Mouse (Mus musculus): Measurements from ENCODE around the gene Fam13c. TPM values are rescaled to one million over a fixed set of nuclear protein-coding genes. Genes with fewer than 3 reads are reported as not detected.
A peak's percentile ranks its signal among the peaks of the same experiment; 100 is the strongest.

The Fam13c gene
- total RNA-seq, 1 experiment from 2014 or later = 16.9 TPM

DNA sequence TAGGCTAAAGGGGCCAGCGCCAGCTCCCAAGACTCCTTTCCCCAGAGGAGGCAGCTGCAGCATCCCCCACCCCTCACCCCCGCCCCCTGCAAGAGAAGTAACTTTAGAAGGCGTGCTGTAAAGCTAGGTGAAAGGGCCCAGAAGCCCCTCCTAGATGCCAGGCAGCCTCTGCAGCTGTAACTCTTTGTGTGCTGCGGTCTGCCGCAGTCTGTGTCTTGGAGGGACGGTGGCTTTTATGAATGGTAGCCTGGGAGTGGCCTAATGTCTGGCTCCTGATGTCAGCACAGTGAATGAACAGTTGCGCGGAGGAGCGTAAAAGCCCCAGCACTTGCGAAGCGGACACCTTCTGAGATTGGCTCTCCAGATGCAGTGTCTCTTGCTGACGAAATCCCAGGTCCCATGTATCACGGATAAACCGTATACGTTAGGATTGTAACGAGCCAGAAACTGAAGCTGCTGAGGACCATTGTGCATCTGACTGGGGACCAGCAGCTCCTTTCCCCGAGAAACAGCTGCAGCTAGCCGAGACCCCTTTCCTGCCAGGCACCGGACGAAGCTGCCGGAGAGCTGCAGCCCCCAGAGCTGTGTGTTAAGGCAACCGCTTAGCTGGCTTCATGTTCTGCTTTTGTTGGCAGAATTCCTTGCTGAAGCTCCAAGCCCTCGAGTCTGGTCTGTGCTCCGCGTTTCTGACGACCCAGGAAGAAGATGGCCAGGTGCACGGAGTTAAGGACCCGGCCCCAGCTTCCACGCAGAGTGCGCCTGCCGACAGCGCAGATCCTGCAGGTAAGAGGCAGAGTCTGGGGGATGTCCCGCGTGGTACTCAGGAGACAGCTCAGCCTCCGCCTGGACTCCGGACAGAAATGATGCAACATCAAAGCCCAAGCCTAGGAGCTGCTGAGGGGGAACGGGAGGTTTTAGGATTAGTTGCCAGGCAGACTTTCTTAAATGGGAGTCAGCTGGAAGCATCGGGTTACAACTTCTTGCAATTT lies 80.2 kb downstream of the Fam13c start:
- no peak for DNase-seq

DNA sequence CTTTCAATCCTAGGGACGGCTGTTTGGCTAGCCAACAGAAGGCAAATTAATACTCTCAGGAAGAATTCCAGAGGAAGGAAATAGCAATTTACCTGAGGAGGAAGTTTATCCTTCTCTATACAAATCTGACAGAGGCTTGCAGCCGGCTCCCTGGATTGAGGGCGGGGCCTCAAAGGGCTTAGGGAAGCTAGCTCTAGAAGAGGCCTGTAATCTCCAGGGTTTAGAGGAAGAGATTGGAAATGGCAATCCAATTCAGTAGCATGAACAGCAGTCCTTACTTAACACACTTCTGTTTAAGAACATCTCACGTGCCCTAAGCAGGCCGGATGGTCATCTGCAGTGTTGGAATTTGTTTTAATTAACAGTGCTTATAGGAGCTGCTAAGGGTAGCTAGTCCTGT lies 81.1 kb downstream of the Fam13c start:
- DNase-seq = no peak

DNA sequence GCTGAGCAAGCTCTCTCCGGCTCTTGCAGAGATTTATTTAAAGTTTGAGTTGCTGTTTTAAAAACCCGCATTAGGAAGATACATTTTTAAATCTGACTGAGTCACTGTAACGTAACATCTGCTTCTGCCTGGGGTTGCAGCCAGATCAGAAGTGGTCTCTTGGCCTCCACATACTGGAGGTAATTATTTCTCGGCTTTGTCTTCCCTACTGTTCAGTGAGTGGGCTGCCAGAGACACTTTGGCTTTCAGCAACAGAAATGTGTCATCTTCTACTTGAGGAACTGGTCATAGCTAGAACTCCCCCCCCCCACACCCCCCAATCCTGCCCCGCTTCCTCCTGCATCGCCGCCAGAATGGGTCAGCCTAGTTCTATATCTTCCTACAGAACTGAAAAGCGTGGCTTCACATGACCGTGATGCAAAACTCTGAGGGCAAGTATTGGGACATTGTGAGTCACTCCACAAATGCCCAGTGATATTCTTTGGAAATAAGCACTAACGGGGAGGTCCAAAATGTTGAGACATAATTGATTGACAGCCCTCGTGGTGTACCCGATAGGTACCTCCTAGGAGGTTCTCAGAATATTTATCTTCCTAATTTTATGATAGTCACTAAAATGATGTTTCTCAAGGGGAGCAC lies 90.0 kb downstream of the Fam13c start:
- DNase-seq = no peak

DNA sequence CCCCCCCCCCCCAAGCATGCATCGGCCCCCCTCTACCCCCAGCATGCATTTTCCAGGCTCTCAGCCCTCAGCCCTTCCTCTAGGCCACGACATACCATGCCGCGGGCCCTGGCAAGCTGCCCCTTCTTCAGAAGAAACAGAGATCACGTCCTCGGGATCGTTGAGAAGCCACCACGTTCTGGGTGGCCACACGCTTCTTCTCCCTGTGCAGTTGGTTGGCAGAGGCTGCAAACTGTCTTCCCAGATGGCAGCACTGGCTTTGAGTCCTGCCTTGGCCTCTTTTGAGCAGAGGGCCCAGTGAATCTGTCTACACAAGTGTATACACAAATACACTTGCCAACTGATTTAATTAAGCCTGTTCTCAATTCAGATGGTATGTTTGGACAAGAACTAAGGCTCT lies 92.0 kb downstream of the Fam13c start:
- DNase-seq = no peak

DNA sequence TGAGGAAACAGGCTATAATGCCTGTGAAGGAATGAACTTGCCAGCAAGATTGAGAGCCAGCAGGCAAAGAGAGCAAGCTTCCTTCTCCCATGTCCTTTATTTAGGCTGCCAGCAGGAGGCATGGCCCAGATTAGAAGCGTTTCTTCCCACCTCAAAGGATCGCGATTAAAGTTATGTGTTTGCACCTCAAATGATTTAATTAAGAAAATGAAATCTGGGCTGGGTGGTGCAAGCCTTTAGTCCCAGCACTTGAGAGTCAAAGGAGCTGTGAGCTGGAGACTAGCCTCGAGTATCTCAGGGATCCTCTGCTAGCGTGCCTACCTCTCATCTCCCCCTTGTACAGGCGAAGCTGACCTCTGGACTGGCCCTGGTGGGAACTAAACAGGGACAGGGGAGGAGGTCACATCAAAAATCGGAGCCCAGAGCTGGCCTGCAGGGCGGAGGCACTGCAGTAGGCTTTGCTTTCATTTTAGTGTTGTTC lies 93.1 kb downstream of the Fam13c start:
- DNase-seq = no peak

DNA sequence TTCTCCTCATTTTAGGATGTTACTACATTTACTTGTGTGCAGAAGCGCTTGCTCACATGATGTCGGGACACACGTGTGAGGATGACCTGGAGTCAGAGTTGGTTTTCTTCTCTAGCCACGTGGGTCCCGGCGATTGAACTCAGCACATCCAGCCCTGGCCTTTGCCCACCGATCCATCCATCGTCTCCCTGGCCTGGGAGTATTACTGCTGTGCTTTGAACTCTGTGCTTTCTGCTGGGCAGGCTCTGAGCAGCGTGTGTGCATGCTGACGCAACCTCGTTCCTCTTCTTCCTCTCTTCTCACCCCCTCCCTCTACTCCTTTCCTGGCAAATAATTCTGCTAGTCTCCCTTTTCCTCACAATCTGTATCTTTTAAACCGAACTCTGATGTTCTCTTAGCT lies 93.7 kb downstream of the Fam13c start:
- DNase-seq = no peak

DNA sequence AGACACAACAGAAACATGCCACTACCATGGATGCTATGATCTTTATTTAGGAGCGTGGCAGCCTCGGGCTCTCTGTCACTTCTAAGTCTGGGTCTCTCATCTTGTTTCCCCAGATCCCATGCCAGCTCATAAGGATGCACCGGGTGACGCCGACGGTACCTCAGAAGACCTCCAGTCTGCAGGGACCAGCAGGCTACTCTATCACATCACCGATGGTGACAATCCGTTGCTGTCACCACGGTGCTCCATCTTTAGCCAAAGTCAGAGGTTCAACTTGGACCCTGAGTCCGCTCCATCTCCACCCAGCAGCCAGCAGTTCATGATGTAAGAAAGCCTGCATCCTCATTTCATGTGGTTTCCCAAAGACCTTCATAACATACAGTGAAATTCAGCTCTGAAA lies 94.3 kb downstream of the Fam13c start:
- DNase-seq = no peak

DNA sequence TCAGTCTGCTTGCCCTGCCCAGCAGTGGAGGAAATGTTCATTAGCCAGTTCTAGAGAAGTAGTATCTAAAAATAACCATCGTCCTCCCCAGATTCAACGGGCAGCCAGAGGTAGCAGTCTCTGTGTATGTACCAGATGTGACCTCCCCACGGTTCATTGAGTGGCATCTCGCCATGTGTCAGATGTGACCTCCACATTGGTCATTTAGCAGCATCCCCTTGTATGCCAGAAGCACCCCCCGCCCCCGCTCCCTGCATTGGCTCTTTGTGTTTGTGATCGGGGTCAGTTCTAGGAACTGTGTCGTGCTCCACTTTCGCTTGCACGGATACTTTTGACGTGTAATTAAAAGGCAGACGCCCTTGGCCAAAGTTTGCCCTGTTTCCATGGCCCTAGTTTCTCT lies 95.1 kb downstream of the Fam13c start:
- no peak for DNase-seq

DNA sequence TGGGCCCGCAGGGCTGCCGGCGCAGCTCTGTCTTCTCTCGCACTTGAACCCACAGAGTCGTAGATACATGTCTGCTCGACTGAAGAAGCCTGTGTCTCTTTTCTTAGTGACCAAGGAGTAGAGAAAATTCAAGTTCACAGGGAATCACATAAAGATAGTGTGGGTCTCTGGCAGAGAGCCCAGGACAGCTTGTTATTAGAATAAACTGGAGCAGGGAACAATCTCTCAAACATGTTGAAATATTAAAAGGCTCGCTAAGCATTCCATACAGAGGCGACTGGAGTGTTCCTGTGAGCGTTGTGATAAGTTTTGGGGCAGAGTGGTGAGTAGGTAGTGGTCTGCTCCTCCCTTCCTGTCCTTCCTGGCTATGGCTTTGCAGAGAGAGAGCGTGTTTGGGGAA lies 97.4 kb downstream of the Fam13c start:
- DNase-seq = no peak

DNA sequence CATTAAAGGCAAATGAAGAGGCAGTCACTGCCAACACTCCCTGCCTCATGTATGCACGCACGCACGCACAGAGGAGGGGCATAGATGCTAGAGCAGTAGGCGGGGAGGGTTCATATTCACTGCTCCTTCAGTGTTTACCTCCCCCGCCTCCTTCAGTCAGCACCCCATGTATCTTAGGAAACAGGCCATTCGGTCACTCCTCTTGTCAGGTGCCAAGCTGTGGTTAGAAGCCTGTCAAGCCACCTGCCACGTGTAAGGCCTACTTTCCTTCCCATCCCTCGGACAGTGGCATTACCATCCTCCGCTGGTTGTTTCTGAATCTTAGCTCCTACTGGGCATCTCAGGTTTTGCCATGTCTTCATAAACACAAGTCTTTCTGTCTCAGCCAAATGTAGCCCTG lies 99.0 kb downstream of the Fam13c start:
- DNase-seq = no peak

DNA sequence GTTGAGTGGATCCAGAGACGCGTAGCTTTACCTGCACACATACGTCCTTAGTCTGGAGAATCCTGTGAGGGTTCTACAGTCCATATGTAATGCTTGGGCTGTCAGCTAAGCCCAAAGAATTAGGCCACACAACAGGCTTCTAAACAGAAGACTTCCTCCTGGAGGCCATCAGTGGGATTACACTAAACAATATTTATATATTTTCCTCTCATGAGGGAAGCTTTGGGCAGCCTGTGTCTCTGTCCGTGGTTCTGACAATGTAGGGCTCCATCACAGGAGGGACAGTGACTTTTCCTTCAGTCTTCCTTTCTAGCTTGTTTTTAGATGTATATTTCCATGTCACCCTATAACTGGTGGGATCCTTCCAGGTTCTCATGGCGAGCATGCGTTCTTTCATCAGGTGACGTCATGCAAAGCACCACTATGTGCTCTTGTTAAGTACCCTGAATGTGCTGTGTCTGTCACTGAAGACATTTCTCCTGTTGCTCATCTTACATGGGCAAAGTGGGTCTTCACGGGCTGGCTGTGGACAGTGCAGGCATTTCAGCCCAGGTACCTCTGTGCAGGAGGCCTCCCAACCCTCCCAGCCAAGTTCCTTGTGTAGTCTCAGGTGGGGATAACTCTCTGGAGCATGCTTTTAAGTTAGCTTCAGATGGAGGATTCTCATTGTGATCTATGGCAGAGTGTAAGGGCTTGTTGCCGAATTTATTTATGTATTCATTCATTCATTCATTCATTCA lies 100.3 kb downstream of the Fam13c start:
- DNase-seq = no peak

DNA sequence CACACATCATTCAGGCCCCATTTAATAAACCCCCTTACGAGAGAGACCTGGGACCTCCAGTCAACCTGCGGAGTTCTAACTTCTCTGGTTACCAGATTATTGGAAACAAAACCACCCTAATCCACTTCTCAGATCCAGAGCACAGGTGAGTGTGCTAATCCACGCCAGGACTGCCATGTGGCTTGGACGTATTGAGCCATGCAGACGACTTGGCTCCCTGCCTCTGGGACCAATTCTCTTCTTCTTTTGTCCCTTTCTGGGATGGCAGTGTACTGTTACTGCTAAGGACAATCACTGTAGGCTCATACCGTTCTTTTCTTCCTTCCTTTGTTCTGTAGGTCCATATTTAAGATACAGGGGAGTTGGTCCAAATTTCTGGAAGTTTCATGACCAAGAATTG lies 102.6 kb downstream of the Fam13c start:
- DNase-seq = no peak

DNA sequence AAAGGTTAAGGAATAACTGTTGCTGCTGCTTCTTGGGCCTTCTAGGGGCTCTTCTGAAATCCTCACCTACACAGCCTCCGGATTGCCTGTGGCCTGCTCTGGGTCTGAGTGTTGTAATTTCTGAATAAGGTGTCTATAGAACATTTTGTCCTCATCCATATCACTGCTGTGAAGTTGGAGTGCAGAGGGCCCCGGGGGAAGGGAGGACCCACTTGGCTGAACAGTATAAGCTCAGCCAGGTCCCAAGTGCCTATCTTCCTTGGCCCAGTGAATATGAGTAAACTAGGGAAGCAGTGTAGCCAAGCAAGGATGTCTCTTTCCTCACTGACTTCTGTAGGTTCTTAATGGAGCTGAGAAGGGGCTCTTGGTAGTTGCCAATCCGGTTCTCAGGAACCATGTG lies 112.2 kb downstream of the Fam13c start:
- no peak for DNase-seq

DNA sequence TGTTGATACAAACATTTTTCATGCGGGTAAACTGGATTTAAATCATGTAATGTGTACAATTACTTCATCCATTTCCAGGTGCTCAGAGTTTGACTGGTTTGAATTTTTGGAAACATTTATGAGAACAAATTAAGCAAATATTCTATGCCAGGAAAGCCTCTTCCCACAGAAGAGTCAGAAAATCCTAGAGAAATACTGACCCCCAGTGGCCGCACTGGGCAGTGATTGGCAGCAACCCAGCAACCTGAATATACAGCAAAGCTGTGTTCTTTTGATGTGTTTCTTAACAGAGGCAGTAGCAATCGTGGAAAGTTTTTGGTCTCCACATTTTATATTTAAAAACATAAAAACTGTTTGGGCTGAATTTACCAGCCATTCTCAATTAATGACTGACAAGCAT lies 123.4 kb downstream of the Fam13c start:
- peak; percentile 68 for DNase-seq

DNA sequence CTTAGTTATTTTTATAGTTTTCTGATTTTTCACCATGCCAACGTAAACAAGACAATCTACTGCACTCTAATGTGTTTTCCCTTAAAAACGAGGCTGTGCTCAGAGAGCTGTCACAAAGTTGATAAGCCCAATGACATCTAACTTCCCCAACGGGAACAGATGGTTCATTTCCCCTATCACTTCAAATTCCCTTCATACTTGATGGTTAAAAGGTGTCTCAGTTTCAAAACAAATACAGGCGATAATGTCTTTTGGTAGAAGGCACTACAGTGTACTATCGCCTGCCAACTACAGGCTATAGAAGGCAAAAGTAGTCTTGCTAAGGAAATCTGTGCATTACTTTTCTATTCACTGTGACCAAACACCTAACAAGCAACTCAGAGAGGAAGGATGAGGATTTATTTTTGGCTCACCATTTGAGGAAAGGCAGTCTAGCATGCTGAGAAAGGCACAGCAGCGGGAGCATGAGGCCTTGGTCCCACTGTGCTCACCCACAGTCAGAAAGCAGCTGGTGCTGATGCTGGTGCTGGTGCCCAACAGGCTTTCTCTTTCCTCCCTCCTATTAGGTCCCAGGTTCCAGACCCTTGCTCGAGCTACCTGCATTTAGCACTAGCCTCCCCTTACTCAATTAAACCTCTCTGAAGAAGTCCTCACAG lies 141.4 kb downstream of the Fam13c start:
- DNase-seq = no peak

DNA sequence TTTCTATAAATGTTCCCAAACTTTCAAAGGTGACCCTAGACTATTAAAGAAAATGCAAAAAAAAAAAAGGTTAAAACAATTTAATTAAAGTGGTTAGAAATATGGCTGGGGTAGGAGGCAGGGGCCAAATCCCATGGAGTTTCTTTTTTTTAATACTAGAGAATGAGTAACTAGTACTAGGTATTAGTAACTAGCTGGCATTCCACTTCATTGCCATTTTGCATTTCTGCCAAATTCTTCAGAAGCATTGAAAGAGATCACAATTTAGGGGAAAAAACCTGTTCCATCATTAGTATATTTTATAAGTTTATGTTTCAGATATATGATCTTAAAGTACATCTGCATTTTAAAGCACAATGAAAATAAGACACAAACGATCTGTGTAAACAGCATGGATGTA lies 143.9 kb downstream of the Fam13c start:
- no peak for DNase-seq

DNA sequence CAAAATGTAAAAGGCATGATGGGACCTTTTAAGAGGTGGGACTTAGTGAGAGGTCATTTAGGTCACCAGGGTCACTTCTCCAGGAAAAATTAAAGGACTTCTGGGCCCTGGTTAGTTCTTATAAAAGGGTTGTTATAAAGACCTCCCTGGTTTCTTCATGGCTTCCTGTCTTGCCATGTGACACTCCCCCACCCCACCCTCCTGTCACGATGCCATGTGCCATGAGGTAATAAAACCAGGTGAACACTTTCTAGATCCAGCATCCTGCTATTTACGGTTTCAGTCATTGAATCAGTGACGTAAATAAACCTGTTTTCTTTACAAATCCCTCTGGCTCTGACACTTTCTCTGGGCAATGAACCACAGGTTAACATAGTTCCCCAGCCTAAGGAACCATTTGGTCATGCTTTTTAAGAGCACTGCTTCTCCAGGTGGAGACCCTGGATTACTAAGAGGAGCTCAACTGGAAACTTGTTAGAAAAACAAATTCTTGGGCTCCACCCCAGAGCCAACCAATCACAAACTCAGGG lies 146.7 kb downstream of the Fam13c start:
- DNase-seq = no peak

DNA sequence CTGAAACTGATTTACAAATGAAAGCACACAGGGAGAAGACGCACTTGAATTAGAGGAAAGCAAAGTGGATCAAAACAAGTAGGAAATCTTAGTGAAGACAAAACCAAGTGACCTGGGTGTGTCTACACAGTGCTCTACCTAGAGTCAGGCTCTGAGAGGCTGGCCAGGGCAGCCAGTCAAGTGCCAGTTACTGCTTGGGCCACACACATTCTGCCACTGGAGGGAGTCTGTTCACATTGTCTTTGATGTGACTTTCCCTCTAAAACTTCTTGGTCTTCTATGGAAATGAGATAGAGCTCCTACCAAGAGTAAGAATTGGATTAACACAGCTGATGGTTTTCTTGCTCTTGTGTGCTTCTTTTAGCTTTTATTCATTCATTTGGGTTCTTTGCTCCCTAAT lies 153.7 kb downstream of the Fam13c start:
- peak; percentile 25 for DNase-seq

DNA sequence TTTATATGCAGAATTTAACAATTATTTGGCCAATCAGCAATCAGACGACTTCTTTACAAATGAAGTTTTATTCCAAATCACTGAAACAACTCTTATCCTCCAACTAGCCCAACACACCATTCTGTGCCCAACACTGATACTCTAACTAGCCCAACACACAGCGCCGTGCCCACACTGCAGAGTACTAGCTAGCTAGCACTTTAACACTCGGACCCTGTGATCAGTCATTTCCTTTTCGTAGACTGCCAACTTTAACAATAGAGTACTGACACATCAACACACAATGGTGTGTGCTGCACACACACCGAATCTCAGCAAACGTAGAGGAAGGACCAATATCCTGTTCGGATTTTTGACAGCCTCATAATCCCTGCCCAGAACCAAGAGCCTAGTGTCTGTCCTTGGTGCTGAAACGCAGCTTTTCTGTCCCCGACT lies 157.8 kb downstream of the Fam13c start:
- no peak for DNase-seq

DNA sequence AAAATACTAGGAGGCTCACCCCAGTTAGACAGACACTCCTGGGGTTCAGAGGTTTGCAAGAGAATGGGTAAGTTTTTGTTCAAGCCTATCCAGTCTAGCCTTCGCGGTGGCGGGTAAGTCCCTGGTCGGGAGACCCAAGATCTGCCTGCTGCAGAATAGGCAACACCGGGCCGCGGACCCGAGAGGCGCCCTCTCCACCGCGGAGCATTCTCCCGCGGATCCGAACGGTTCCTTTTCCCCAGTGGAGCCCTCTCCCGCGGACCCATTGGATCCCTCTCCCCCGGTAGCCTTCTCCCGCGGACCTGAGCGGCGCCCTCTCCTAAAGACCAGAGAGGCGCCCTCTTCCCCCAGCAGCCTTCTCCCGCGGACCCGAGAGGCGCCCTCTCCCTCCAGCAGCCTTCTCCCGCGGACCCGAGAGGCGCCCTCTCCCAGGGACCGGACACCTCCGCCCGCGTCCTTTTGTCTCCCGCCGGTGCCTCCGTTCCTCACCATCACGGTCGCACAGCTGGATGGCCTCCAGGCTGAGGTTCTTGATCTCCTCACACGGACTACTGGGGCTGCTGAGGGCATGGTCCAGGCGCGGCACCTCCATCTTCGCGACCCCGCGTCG lies 158.3 kb downstream of the Fam13c start:
- peak; percentile 29 for DNase-seq

DNA sequence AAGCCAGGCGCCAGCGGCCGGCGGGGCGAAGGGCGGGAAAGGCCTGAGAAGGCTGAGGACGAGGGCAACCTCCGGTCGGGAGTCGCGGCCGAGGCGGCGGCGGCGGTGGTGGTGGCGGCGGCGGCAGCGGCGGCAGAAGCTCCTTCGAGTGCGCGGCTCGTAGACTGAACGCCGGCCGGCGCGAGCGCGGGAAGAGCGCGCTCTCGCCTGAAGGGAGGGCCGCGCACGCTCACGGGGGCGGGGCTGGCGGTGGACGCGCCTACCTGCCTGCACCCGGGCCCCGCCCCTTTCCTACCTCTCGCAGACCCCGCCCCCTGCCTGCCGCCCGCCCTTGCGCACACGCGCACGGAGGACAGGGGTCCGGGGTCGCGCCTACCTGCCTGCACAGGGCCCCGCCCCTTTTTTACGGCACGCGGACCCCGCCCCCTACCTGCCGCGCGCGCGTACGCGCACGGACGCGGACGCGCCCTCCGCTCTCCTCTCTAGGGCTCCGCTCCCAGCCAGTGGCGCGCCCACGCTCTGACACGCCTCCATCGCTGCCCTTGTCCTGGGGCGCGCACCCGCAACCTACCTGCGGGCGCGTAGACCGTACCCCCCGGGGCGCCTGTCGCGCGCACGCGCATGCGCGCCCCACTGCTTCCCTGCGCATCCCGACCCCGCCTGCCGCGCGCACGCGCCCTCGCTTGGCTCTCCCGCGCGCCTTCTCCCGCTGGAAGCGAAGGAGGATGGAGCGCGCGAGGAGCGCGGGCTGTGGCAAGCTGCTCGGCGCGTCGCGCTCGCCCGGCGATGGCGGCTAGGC lies 159.0 kb downstream of the Fam13c start:
- peak; percentile 81 for DNase-seq

Measured in adrenal gland, postnatal 25 days (tissue).